Comparison of ENCODE assay signal across 9 mouse cellular contexts in the genomic region with DNA sequence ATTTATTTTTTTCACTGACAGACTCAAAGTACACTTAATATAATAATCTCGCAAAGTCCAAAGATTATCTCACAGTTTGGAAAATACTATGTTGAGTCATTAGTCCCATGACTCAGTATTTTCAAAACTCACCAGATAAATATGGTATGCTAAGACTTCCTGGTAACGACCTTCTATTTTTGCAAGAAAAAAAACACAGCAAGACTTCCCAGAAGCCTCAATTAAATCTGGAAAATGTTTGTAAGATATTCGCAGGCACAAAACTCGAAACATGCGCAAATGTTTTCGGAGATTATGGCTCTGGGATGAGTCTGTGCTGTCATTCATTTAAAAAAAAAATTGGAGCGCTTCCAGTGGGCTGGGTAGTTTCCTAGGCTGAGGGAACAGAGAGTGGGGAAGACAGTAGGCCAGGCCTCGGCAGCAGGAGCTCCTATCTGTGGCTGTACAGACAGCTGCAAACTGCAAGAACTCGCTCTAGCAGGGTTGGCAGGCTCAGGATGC.
DNase-seq lines count a peak whose midpoint lies in the region; ATAC-seq and TF ChIP-seq lines count a peak whose summit lies in the region.
"Had no signal": no experiment of that assay in that cellular context is flagged by ENCODE, and none has a peak within 500 bp of the region (broad histone marks: within the 10 kb centered on the region; RNA-seq: fewer than 3 reads in every experiment).

No protein-coding gene starts in this region.

- H3K9me3 ChIP-seq in intestine, postnatal 0 days (ENCODE audit: control insufficient read depth) = no peaks in the 10 kb centered on the region
- no peaks in the 10 kb centered on the region for H3K9me3 ChIP-seq in kidney, embryonic 16.5 days (ENCODE audit: low read length)
- H3K9me3 ChIP-seq: midbrain, embryonic 12.5 days had no signal

- no peaks in the 10 kb centered on the region for H3K27me3 ChIP-seq in intestine, postnatal 0 days (replicated peaks; ENCODE audit: control insufficient read depth, insufficient read depth, low read length)
- no peaks in the 10 kb centered on the region for H3K27me3 ChIP-seq in kidney, embryonic 16.5 days (ENCODE audit: insufficient read depth, low read length)
- H3K27me3 ChIP-seq: midbrain, embryonic 12.5 days had no signal

- H3K4me3 ChIP-seq in intestine, postnatal 0 days (ENCODE audit: low read depth, low read length) = no peak overlapping the region
- H3K4me3 ChIP-seq in kidney, embryonic 16.5 days (ENCODE audit: low read length) = no peak overlapping the region
- H3K4me3 ChIP-seq: midbrain, embryonic 12.5 days had no signal

- H3K27ac ChIP-seq in intestine, postnatal 0 days (ENCODE audit: low read depth, low read length) = peak overlapping the region; percentile 89
- no peak overlapping the region for H3K27ac ChIP-seq in kidney, embryonic 16.5 days (ENCODE audit: low read length)
- H3K27ac ChIP-seq: midbrain, embryonic 12.5 days had no signal

- DNase-seq in urinary bladder, postnatal 14 days (ENCODE audit: low spot score) = peak; percentile 53
- DNase-seq in urinary bladder, postnatal 10 days (ENCODE audit: low spot score) = no peak
- peak; percentile 11 to 27 for DNase-seq in gastrocnemius, adult 8-10 months (ENCODE audit: low spot score in 2 of 2)
- peak; percentile 77 for DNase-seq in skeletal muscle tissue, adult 2 months (ENCODE audit: low read depth, low spot score)
- no peak for DNase-seq in kidney, postnatal 4 days
- no peak for DNase-seq in kidney, adult 18-20 months

- ATAC-seq in intestine, postnatal 0 days = peak; percentile 86
- no peak for ATAC-seq in kidney, embryonic 16.5 days (ENCODE audit: low FRiP score, low TSS enrichment)

- peaks cover 13% of the 10 kb centered on the region for H3K4me1 ChIP-seq in intestine, postnatal 0 days (replicated peaks; ENCODE audit: control insufficient read depth, insufficient read depth, low read length)
- H3K4me1 ChIP-seq in kidney, embryonic 16.5 days (ENCODE audit: insufficient read depth, low read length) = 0 out of 2 replicates have a peak, but pooled peaks cover 5% of the 10 kb centered on the region

- no peak for TF ChIP-seq CTCF in intestine, postnatal 0 days (IDR thresholded peaks at IDR 0.05; ENCODE audit: low read depth)

- 36% methylated on average over 9 of the region's 9 CpGs for WGBS in intestine, postnatal 0 days
- WGBS in kidney, embryonic 16.5 days = 73% methylated on average over 9 of the region's 9 CpGs

- no peak overlapping the region for H3K9ac ChIP-seq in intestine, postnatal 0 days (ENCODE audit: low read depth, low read length)
- H3K9ac ChIP-seq in kidney, embryonic 16.5 days (replicated peaks; ENCODE audit: low read length) = no peak overlapping the region
- H3K9ac ChIP-seq: midbrain, embryonic 12.5 days had no signal

- H3K36me3 ChIP-seq in intestine, postnatal 0 days (ENCODE audit: control insufficient read depth, insufficient read depth) = no peaks in the 10 kb centered on the region
- no peaks in the 10 kb centered on the region for H3K36me3 ChIP-seq in kidney, embryonic 16.5 days (ENCODE audit: insufficient read depth, low read length)
- H3K36me3 ChIP-seq: midbrain, embryonic 12.5 days had no signal

- H3K4me2 ChIP-seq in intestine, postnatal 0 days (replicated peaks; ENCODE audit: low read depth) = no peak overlapping the region
- H3K4me2 ChIP-seq in kidney, embryonic 16.5 days (replicated peaks; ENCODE audit: low read depth, low read length) = no peak overlapping the region
- H3K4me2 ChIP-seq: midbrain, embryonic 12.5 days had no signal

Comparison
In these comparisons a context has a peak if more than half of its experiments do, and no peak if none do; other contexts are left out.
1. DNase-seq: peak in urinary bladder, postnatal 14 days (single experiment), gastrocnemius, adult 8-10 months (2 of 2) and skeletal muscle tissue, adult 2 months (single experiment); none in urinary bladder, postnatal 10 days (single experiment), kidney, postnatal 4 days (0 of 2) and kidney, adult 18-20 months (single experiment).